Mouse (Mus musculus): ENCODE measurements around the gene Ppp1r12a. TPM values are rescaled to one million over a fixed set of nuclear protein-coding genes. Genes with fewer than 3 reads are reported as not detected.

The Ppp1r12a gene
- polyA plus RNA-seq (2014; fragmentation: Illumina TruSeq; extraction: RNeasy Lipid Tissue Mini Kit (QIAGEN cat#74804); ENCODE audit: low read depth, low replicate concordance): 435 TPM

GRCm38 (mm10) chr10:108161261-108162256, at the start of gene Ppp1r12a:
Gene Ppp1r12a, plus strand, starts transcription at chr10:108162193.

DNA sequence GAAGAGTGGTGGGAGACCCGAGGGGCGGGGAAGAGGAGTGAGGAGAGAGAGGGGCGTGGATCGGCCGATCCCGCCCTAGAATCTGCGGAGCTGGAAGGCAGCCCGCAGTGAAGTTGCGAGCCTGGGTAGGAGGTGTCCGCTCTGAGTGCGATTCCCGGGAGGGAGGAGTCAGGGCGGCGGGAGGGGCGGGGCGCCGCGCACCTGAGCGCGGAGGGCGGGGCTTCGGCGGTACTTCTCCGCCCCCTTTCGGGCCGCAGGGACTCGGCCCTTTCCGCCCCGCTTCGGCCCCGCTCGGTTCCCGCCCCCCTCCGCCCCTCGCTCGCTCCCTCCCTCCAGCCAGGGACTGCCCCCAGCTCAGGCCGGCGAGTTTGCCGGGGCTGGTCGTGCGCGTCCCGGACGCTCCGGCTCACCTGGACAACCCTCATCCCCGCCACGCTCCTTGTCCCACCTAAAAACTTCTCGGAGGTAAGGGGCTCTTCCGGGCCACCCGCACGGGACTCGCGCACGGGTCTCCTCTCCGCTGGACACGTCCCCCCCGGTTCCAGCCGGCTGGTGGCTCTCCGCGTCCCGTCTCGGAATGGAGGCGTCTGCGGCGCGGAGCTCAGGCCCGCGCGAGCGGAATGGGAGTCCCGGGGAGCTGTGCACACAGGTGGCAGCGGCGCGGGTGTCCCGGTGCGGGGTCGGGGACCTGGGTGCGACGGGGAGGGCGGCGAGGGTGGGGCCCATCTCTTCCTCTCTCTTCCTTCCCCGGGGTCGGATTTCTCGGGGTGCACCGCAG, 170.0 kb downstream of the Ppp1r12a start, which contains the start of gene Pawr:
Gene Pawr (plus strand): TSS at position 338 of the 778 bp plus-strand sequence.

Other genes with a start within 250 kb of the Ppp1r12a start
- gene Pawr, start 169.9 kb downstream of the Ppp1r12a start, polyA plus RNA-seq (2014; fragmentation: Illumina TruSeq; extraction: RNeasy Lipid Tissue Mini Kit (QIAGEN cat#74804); ENCODE audit: low read depth, low replicate concordance): 105 TPM

All from sigmoid colon, adult 10 weeks (tissue).